Mouse (Mus musculus): ENCODE data around the gene Kdm6b. TPM values are rescaled to one million over a fixed set of nuclear protein-coding genes. Genes with fewer than 3 reads are reported as not detected.

Kdm6b gene
- total and polyA plus RNA-seq, 3 experiments: 0.66 to 7.2 (median 5.7) TPM

DNA sequence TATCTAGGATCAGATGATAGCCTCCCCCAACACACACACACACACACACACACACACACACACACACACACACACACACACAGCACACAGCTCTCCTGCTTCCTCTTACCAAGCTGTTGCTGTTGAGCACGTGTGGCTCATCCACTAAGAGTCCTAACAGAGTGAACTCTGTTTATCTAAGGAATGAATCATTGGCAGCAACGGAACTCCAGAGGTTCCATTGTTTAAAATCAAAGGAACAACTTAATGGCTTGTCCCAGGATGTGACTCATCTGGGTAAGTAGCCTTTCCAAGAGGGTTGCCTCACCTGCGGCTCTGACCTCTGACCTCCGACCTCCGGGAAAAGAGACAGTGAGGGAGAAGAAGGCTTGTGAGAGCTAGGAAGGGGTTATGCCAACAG lies 29.9 kb upstream of the Kdm6b start:
- dilution Hi-C loops (cut with MboI; ENCODE audit: extremely low pct_ligation_motif_present, extremely low pct_unique_long_range_greater_than_20kb, low sequenced_read_pairs) (no loop called here), in situ Hi-C loops (cut with MboI; ENCODE audit: low pct_ligation_motif_present, low pct_unique_long_range_greater_than_20kb, low sequenced_read_pairs) (no loop called here)
- H3K36me3 ChIP-seq (replicated peaks in 1 of 2; ENCODE audit: control insufficient read depth in 1 of 2, insufficient read depth in 1 of 2, low read length in 1 of 2): no peaks in the 10 kb centered on the region
- H3K27ac ChIP-seq (ENCODE audit: insufficient read depth, low read depth): no peak overlapping the region
- H3K79me2 ChIP-seq (replicated peaks; ENCODE audit: control insufficient read depth, extremely low read depth, insufficient read depth, poor library complexity, severe bottlenecking): no peaks in the 10 kb centered on the region
- no peak overlapping the region for H3K4me3 ChIP-seq (replicated peaks in 1 of 3; ENCODE audit: low read depth in 2 of 3, low read length in 2 of 3, poor library complexity in 1 of 3)
- no peak for TF ChIP-seq POLR2AphosphoS2 (IDR thresholded peaks at IDR 0.05; ENCODE audit: low read depth, low read length)
- no peak for TF ChIP-seq E2F4 (IDR thresholded peaks at IDR 0.05; ENCODE audit: insufficient replicate concordance, low read depth, low read length)
- peaks cover 2% of the 10 kb centered on the region for H3K9me3 ChIP-seq (replicated peaks; ENCODE audit: low read length)
- H3K4me2 ChIP-seq (ENCODE audit: insufficient read depth, low read depth, poor library complexity, severe bottlenecking): no peak overlapping the region
- H3K27me3 ChIP-seq (replicated peaks): peaks cover 57% of the 10 kb centered on the region
- DNase-seq (ENCODE audit: extremely low read depth): no peak
- H3K4me1 ChIP-seq (ENCODE audit: control insufficient read depth in 1 of 2, insufficient read depth in 2 of 2): peaks cover 0 to 6% of the 10 kb centered on the region in 2 experiments; a peak in 2 of 4 replicates
- no peak overlapping the region for H3K9ac ChIP-seq (ENCODE audit: insufficient read depth, low read depth)

DNA sequence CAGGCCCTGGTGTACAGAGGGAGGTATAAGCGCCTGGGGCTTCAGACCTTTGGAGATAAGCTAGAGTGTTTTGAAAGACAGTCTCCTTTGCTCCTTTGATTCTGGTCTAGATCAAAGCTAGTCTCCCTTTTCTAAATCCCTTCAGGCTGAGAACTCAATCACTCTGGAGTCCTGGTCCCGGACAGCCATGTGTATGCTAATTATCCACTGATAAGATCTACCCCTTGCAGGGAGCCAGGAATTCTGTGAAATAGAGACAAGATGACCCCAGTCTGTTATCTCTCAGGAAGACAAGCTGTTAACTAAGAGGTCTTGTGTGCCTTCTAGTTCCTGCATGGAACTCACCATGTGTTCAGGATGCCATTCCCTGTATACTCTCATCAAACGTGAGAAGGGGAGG lies 23.8 kb upstream of the Kdm6b start:
- Histone ChIP-seq H3K4me1 (ENCODE audit: control insufficient read depth in 1 of 2, insufficient read depth in 2 of 2) (peaks cover under 1 to 4% of the 10 kb centered on the region in 2 experiments), H3K27me3 (replicated peaks) (peaks cover 73% of the 10 kb centered on the region), H3K4me2 (ENCODE audit: insufficient read depth, low read depth, poor library complexity, severe bottlenecking) (no peak overlapping the region), H3K79me2 (replicated peaks; ENCODE audit: control insufficient read depth, extremely low read depth, insufficient read depth, poor library complexity, severe bottlenecking) (no peaks in the 10 kb centered on the region), H3K9me3 (replicated peaks; ENCODE audit: low read length) (no peaks in the 10 kb centered on the region), H3K4me3 (replicated peaks in 1 of 3; ENCODE audit: low read depth in 2 of 3, low read length in 2 of 3, poor library complexity in 1 of 3) (no peak overlapping the region), H3K36me3 (replicated peaks in 1 of 2; ENCODE audit: control insufficient read depth in 1 of 2, insufficient read depth in 1 of 2, low read length in 1 of 2) (no peaks in the 10 kb centered on the region), H3K27ac (ENCODE audit: insufficient read depth, low read depth) (no peak overlapping the region), H3K9ac (ENCODE audit: insufficient read depth, low read depth) (no peak overlapping the region)
- dilution Hi-C loops (cut with MboI; ENCODE audit: extremely low pct_ligation_motif_present, extremely low pct_unique_long_range_greater_than_20kb, low sequenced_read_pairs): no loop called here
- in situ Hi-C loops (cut with MboI; ENCODE audit: low pct_ligation_motif_present, low pct_unique_long_range_greater_than_20kb, low sequenced_read_pairs): no loop called here
- TF ChIP-seq JUN (IDR thresholded peaks at IDR 0.05; ENCODE audit: insufficient read depth, low read depth, low read length): no peak
- no peak for TF ChIP-seq ZMIZ1 (IDR thresholded peaks at IDR 0.05; ENCODE audit: low read depth, low read length)
- TF ChIP-seq UBTF (IDR thresholded peaks at IDR 0.05; ENCODE audit: low read depth, low read length): no peak
- TF ChIP-seq IRF4 (IDR thresholded peaks at IDR 0.05; ENCODE audit: low read depth, low read length): no peak
- TF ChIP-seq PAX5 (IDR thresholded peaks at IDR 0.05; ENCODE audit: low read length): no peak
- no peak for TF ChIP-seq NRF1 (IDR thresholded peaks at IDR 0.05; ENCODE audit: low read depth, low read length)
- no peak for TF ChIP-seq MAX (IDR thresholded peaks at IDR 0.05; ENCODE audit: low read length)
- TF ChIP-seq ZNF384 (IDR thresholded peaks at IDR 0.05; ENCODE audit: low read depth, low read length): no peak
- no peak for TF ChIP-seq SMC3 (IDR thresholded peaks at IDR 0.05; ENCODE audit: low read depth, low read length)
- TF ChIP-seq CTCF (conservative IDR thresholded peaks at IDR 0.05 in 1 of 2, IDR thresholded peaks at IDR 0.05 in 1 of 2; ENCODE audit: low read depth in 2 of 2, low read length in 2 of 2): no peak
- TF ChIP-seq BHLHE40 (IDR thresholded peaks at IDR 0.05; ENCODE audit: low read depth, low read length): no peak
- TF ChIP-seq SIN3A (IDR thresholded peaks at IDR 0.05; ENCODE audit: low read length): no peak
- no peak for TF ChIP-seq MAFK (IDR thresholded peaks at IDR 0.05; ENCODE audit: insufficient replicate concordance, low read length)
- no peak for TF ChIP-seq E2F4 (IDR thresholded peaks at IDR 0.05; ENCODE audit: insufficient replicate concordance, low read depth, low read length)
- no peak for TF ChIP-seq ZC3H11A (IDR thresholded peaks at IDR 0.05; ENCODE audit: low read depth, low read length)
- DNase-seq (ENCODE audit: extremely low read depth): no peak
